Mouse (Mus musculus): ENCODE measurements around the gene Aebp1.
A peak's percentile ranks its signal among the peaks of the same experiment; 100 is the strongest.

- TF ChIP-seq NANOG (IDR thresholded peaks at IDR 0.05; ENCODE audit: borderline replicate concordance, low read length) (no peak), CTCF (conservative IDR thresholded peaks at IDR 0.05; ENCODE audit: low read length) (peak; percentile 33; the same call in 1 of the 2 replicates)
Observed at GRCm38 (mm10) chr11:5837251-5838246, 24.2 kb upstream of the Aebp1 start, which contains the start of gene Polm.

Data from E14TG2a.4 (cell line).